Mouse (Mus musculus) E14TG2a.4 (cell line): ENCODE measurements around the gene Trpm7.

Experiments used
- CTCF ChIP-seq: conservative IDR thresholded peaks from 2 replicates; pipeline ENCODE4 v1.5.1; 2014; ENCODE audit warnings: low read length
- POU5F1 ChIP-seq: IDR thresholded peaks from 2 replicates; pipeline ENCODE4 v1.6.1; 2014; ENCODE audit warnings: low read length, borderline replicate concordance

DNA sequence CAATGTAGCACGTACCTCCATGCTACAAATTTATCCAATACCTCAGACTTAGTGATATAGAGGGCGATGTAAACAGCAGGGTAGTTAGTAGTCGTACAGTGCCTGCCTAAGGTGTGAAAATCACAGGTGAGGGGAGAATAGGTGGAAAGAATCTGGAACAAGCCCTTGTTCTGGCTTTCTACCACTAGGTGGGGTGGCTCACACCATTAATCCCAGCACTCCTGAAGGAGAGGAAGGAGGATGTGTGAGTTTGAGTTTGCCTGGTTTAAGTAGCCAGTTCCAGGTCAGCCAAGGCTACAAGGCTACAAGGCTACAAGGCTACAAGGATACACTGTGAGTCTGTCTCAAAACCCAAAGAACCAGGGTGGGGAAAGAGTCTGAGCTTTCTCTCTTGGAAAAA is 80.3 kb downstream of the Trpm7 start:
- peak; percentile 40 for TF ChIP-seq CTCF
- TF ChIP-seq POU5F1: no peak
